Mouse (Mus musculus): ENCODE data around the gene Lbx1. TPM values are rescaled to one million over a fixed set of nuclear protein-coding genes. Genes with fewer than 3 reads are reported as not detected.

Lbx1 gene
- polyA plus RNA-seq (2015; fragmentation: Nextera tagmentation; extraction: Ambion mirVana): 0.04 TPM in 1 of 2 replicates, not detected in the other

GRCm38 (mm10) chr19:45235766-45236362 lies at the start of gene Lbx1:
Gene Lbx1 (minus strand): TSS chr19:45235812.
- peaks cover 35% of the 10 kb centered on the region for H3K4me1 ChIP-seq (replicated peaks; ENCODE audit: insufficient read depth, low read length)
- no peaks in the 10 kb centered on the region for H3K36me3 ChIP-seq (ENCODE audit: insufficient read depth, low read length)
- H3K27me3 ChIP-seq (ENCODE audit: insufficient read depth, low read length): peaks cover 92% of the 10 kb centered on the region
- no peaks in the 10 kb centered on the region for H3K9me3 ChIP-seq (replicated peaks; ENCODE audit: low read length)
- ATAC-seq (replicated peaks; ENCODE audit: low FRiP score, low read depth): 0 out of 2 replicates have a peak, but pooled peaks have one; percentile 16
- no peak within 1 kb of the TSS for H3K27ac ChIP-seq
- peak within 1 kb of the TSS; percentile 33 for H3K4me3 ChIP-seq (replicated peaks; ENCODE audit: low read depth, low read length)
- no peak for DNase-seq (ENCODE audit: low spot score)
- no peak for TF ChIP-seq CTCF (IDR thresholded peaks at IDR 0.05; ENCODE audit: low read depth)
- H3K4me2 ChIP-seq (ENCODE audit: low read length): peak within 1 kb of the TSS; percentile 54
- H3K9ac ChIP-seq (ENCODE audit: low read depth, low read length): no peak within 1 kb of the TSS
- under 1% methylated on average over 30 of the region's 30 CpGs for WGBS

GRCm38 (mm10) chr19:45283302-45283701 lies 47.7 kb upstream of the Lbx1 start:
- no peaks in the 10 kb centered on the region for H3K4me1 ChIP-seq (replicated peaks; ENCODE audit: insufficient read depth, low read length)
- H3K4me2 ChIP-seq (ENCODE audit: low read length): peak overlapping the region; percentile 43
- H3K9ac ChIP-seq (ENCODE audit: low read depth, low read length): no peak overlapping the region
- peak; percentile 78 for TF ChIP-seq CTCF (IDR thresholded peaks at IDR 0.05; ENCODE audit: low read depth)
- ATAC-seq (replicated peaks; ENCODE audit: low FRiP score, low read depth) (no peak), DNase-seq (ENCODE audit: low spot score) (peak; percentile 74)
- no peak overlapping the region for H3K27ac ChIP-seq
- no peaks in the 10 kb centered on the region for H3K36me3 ChIP-seq (ENCODE audit: insufficient read depth, low read length)
- WGBS: 2% methylated on average over 10 of the region's 10 CpGs
- no peaks in the 10 kb centered on the region for H3K27me3 ChIP-seq (ENCODE audit: insufficient read depth, low read length)
- H3K9me3 ChIP-seq (replicated peaks; ENCODE audit: low read length): no peaks in the 10 kb centered on the region
- H3K4me3 ChIP-seq (replicated peaks; ENCODE audit: low read depth, low read length): no peak overlapping the region

- Histone ChIP-seq H3K4me2 (ENCODE audit: low read length) (no peak overlapping the region), H3K9me3 (replicated peaks; ENCODE audit: low read length) (no peaks in the 10 kb centered on the region), H3K9ac (ENCODE audit: low read depth, low read length) (no peak overlapping the region), H3K4me1 (replicated peaks; ENCODE audit: insufficient read depth, low read length) (no peaks in the 10 kb centered on the region), H3K27me3 (ENCODE audit: insufficient read depth, low read length) (no peaks in the 10 kb centered on the region), H3K36me3 (ENCODE audit: insufficient read depth, low read length) (no peaks in the 10 kb centered on the region), H3K27ac (no peak overlapping the region), H3K4me3 (replicated peaks; ENCODE audit: low read depth, low read length) (no peak overlapping the region)
- WGBS: 61% methylated on average over 4 of the region's 4 CpGs
- ATAC-seq (replicated peaks; ENCODE audit: low FRiP score, low read depth) (no peak), DNase-seq (ENCODE audit: low spot score) (no peak)
- TF ChIP-seq CTCF (IDR thresholded peaks at IDR 0.05; ENCODE audit: low read depth): no peak
Observed at GRCm38 (mm10) chr19:45276196-45276595, 40.6 kb upstream of the Lbx1 start.

- no peak overlapping the region for H3K27ac ChIP-seq
- no peak for DNase-seq (ENCODE audit: low spot score)
- 45% methylated on average over 10 of the region's 10 CpGs for WGBS
- no peaks in the 10 kb centered on the region for H3K27me3 ChIP-seq (ENCODE audit: insufficient read depth, low read length)
- H3K36me3 ChIP-seq (ENCODE audit: insufficient read depth, low read length): no peaks in the 10 kb centered on the region
- no peak for ATAC-seq (replicated peaks; ENCODE audit: low FRiP score, low read depth)
- H3K9ac ChIP-seq (ENCODE audit: low read depth, low read length): no peak overlapping the region
- H3K4me3 ChIP-seq (replicated peaks; ENCODE audit: low read depth, low read length): no peak overlapping the region
- TF ChIP-seq CTCF (IDR thresholded peaks at IDR 0.05; ENCODE audit: low read depth): no peak
- H3K9me3 ChIP-seq (replicated peaks; ENCODE audit: low read length): no peaks in the 10 kb centered on the region
- peaks cover 6% of the 10 kb centered on the region; the same call in 1 of the 2 replicates for H3K4me1 ChIP-seq (replicated peaks; ENCODE audit: insufficient read depth, low read length)
- H3K4me2 ChIP-seq (ENCODE audit: low read length): no peak overlapping the region
Observed at GRCm38 (mm10) chr19:45271986-45272385, 36.4 kb upstream of the Lbx1 start.

GRCm38 (mm10) chr19:45262995-45263394 lies 27.4 kb upstream of the Lbx1 start:
- 72% methylated on average over 10 of the region's 10 CpGs for WGBS
- TF ChIP-seq CTCF (IDR thresholded peaks at IDR 0.05; ENCODE audit: low read depth): no peak

GRCm38 (mm10) chr19:45257414-45258326 lies 22.1 kb upstream of the Lbx1 start:
- WGBS: 41% methylated on average over 15 of the region's 15 CpGs
- H3K36me3 ChIP-seq (ENCODE audit: insufficient read depth, low read length): no peaks in the 10 kb centered on the region
- H3K4me2 ChIP-seq (ENCODE audit: low read length): no peak overlapping the region
- no peak overlapping the region for H3K4me3 ChIP-seq (replicated peaks; ENCODE audit: low read depth, low read length)
- H3K4me1 ChIP-seq (replicated peaks; ENCODE audit: insufficient read depth, low read length): 0 out of 2 replicates have a peak, but pooled peaks cover 4% of the 10 kb centered on the region
- no peak for TF ChIP-seq CTCF (IDR thresholded peaks at IDR 0.05; ENCODE audit: low read depth)
- H3K27me3 ChIP-seq (ENCODE audit: insufficient read depth, low read length): no peaks in the 10 kb centered on the region
- H3K27ac ChIP-seq: no peak overlapping the region
- peak; percentile 54 for DNase-seq (ENCODE audit: low spot score)
- no peak for ATAC-seq (replicated peaks; ENCODE audit: low FRiP score, low read depth)
- no peak overlapping the region for H3K9ac ChIP-seq (ENCODE audit: low read depth, low read length)
- H3K9me3 ChIP-seq (replicated peaks; ENCODE audit: low read length): no peaks in the 10 kb centered on the region

More at GRCm38 (mm10) chr19:45262995-45263394, 27.4 kb upstream of the Lbx1 start:
- Histone ChIP-seq H3K4me3 (replicated peaks; ENCODE audit: low read depth, low read length) (no peak overlapping the region), H3K4me1 (replicated peaks; ENCODE audit: insufficient read depth, low read length) (no peaks in the 10 kb centered on the region), H3K9me3 (replicated peaks; ENCODE audit: low read length) (no peaks in the 10 kb centered on the region), H3K9ac (ENCODE audit: low read depth, low read length) (no peak overlapping the region), H3K27me3 (ENCODE audit: insufficient read depth, low read length) (no peaks in the 10 kb centered on the region), H3K27ac (no peak overlapping the region), H3K4me2 (ENCODE audit: low read length) (no peak overlapping the region), H3K36me3 (ENCODE audit: insufficient read depth, low read length) (no peaks in the 10 kb centered on the region)
- ATAC-seq (replicated peaks; ENCODE audit: low FRiP score, low read depth): no peak
- no peak for DNase-seq (ENCODE audit: low spot score)
